Mouse (Mus musculus): ENCODE measurements around the gene Cenpj. TPM values are rescaled to one million over a fixed set of nuclear protein-coding genes. Genes with fewer than 3 reads are reported as not detected.
A peak's percentile ranks its signal among the peaks of the same experiment; 100 is the strongest.

Cenpj gene
- 5.3 and 6.2 TPM in 2 replicates for polyA plus RNA-seq (2015; fragmentation: Nextera tagmentation; extraction: Ambion mirVana)

DNA sequence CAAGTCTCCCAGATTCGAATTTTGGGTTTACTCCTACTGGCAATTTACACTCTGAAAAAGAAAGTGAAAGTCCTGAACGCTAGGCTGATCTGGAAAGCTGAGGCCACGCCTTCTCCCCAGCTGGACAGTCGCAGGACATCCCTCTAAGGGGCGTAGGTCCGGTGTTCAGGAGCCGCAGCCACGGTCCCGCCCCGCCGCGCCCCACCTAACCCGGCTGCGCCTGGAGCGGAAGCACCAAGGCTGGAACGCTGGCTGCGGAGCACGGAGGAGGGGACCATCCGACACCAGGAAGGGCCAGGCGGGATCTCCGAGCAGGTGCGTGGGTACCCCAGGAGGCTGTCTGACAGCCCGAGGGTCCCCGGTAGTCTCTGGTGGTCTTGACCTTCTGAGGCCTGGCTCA is at the start of gene Cenpj, which contains the start of gene Parp4:
Gene Cenpj, minus strand, starts transcription at position 10 of the 400 bp plus-strand sequence.
Gene Parp4, plus strand, starts transcription at position 204 of the 400 bp plus-strand sequence.
- Histone ChIP-seq H3K27ac (ENCODE audit: low read depth, low read length) (no peak within 1 kb of the TSS), H3K4me1 (ENCODE audit: control insufficient read depth, insufficient read depth, low read depth, low read length) (peaks cover 4% of the 10 kb centered on the region), H3K36me3 (ENCODE audit: control insufficient read depth, insufficient read depth, low read length) (no peaks in the 10 kb centered on the region), H3K9me3 (ENCODE audit: control insufficient read depth, low read length) (no peaks in the 10 kb centered on the region), H3K27me3 (replicated peaks; ENCODE audit: control insufficient read depth, insufficient read depth, low read length) (no peaks in the 10 kb centered on the region), H3K4me2 (ENCODE audit: low read length) (peak within 1 kb of the TSS; percentile 54), H3K9ac (ENCODE audit: low read depth, low read length) (peak within 1 kb of the TSS; percentile 41), H3K4me3 (ENCODE audit: low read length) (peak within 1 kb of the TSS; percentile 39)
- ATAC-seq = no peak
- 1% methylated on average over 24 of the region's 24 CpGs for WGBS

DNA sequence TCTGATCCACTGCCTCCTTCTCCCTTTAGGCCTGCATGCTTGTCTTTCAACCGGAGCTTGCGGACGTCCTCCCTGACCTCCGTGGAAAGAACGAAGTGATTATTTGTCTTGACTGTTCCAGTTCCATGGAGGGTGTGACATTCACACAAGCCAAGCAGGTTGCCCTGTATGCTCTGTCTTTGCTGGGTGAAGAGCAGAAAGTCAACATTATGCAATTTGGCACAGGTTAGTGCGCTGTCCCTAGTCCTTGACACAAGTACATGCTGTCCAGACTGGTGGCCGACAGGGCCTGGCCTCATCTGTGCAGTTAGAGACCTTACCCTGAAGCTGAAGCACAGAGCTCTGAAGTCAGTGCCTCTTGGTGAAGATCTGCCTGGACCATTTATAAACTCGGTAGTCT is 45.2 kb upstream of the Cenpj start:
- H3K4me2 ChIP-seq (ENCODE audit: low read length) = no peak overlapping the region
- ATAC-seq = no peak
- H3K36me3 ChIP-seq (ENCODE audit: control insufficient read depth, insufficient read depth, low read length) = no peaks in the 10 kb centered on the region
- WGBS = 82% methylated on average over 8 of the region's 8 CpGs
- H3K27me3 ChIP-seq (replicated peaks; ENCODE audit: control insufficient read depth, insufficient read depth, low read length) = no peaks in the 10 kb centered on the region
- H3K4me3 ChIP-seq (ENCODE audit: low read length) = no peak overlapping the region
- no peak overlapping the region for H3K9ac ChIP-seq (ENCODE audit: low read depth, low read length)
- H3K9me3 ChIP-seq (ENCODE audit: control insufficient read depth, low read length) = no peaks in the 10 kb centered on the region
- H3K27ac ChIP-seq (ENCODE audit: low read depth, low read length) = no peak overlapping the region
- no peaks in the 10 kb centered on the region for H3K4me1 ChIP-seq (ENCODE audit: control insufficient read depth, insufficient read depth, low read depth, low read length)

DNA sequence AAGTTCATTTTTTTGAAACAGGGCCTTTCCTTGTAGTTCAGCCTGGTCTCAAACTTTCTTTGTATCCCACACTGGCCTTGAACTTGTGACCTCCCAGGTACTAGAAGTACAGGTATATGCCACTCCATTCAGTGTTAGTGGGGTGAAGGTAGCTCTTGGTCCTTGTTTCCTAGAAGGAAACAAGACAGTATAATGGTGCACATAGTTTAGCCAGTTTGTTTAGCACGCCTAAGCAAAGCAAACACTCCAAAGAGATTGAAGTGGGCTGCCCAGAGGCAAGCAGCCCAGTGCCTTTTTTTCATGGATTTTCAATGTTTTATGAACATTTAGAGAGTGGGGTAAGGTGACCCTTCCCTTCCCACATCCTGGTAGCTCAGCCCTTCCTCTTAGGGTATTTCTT is 42.2 kb upstream of the Cenpj start:
- Histone ChIP-seq H3K4me2 (ENCODE audit: low read length) (no peak overlapping the region), H3K36me3 (ENCODE audit: control insufficient read depth, insufficient read depth, low read length) (no peaks in the 10 kb centered on the region), H3K9ac (ENCODE audit: low read depth, low read length) (no peak overlapping the region), H3K9me3 (ENCODE audit: control insufficient read depth, low read length) (no peaks in the 10 kb centered on the region), H3K27me3 (replicated peaks; ENCODE audit: control insufficient read depth, insufficient read depth, low read length) (no peaks in the 10 kb centered on the region), H3K4me3 (ENCODE audit: low read length) (no peak overlapping the region), H3K4me1 (ENCODE audit: control insufficient read depth, insufficient read depth, low read depth, low read length) (no peaks in the 10 kb centered on the region), H3K27ac (ENCODE audit: low read depth, low read length) (no peak overlapping the region)
- 96% methylated on average over 1 of the region's 1 CpGs for WGBS
- ATAC-seq = no peak

DNA sequence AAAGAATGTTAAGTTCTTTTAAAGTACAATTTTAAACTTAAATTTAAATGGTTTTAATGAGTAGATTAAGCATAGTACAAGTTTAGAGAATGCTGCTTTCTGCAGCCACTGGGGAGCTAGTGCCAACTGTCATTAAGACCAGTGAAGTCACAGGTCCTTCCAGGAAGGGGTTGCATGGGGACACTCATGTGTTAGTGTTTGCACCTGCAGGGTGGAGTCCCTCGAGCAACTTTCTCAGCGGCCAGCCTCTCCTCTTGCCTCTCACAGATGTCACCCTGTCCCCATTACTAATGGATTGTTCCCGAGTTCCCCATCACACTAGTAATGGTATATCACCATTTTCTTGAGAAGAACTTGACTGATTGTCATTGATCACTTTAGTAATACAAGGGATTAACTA is 38.0 kb upstream of the Cenpj start:
- H3K27ac ChIP-seq (ENCODE audit: low read depth, low read length) = no peak overlapping the region
- no peak for ATAC-seq
- H3K9me3 ChIP-seq (ENCODE audit: control insufficient read depth, low read length) = no peaks in the 10 kb centered on the region
- no peaks in the 10 kb centered on the region for H3K4me1 ChIP-seq (ENCODE audit: control insufficient read depth, insufficient read depth, low read depth, low read length)
- no peaks in the 10 kb centered on the region for H3K27me3 ChIP-seq (replicated peaks; ENCODE audit: control insufficient read depth, insufficient read depth, low read length)
- H3K4me3 ChIP-seq (ENCODE audit: low read length) = no peak overlapping the region
- H3K4me2 ChIP-seq (ENCODE audit: low read length) = no peak overlapping the region
- 88% methylated on average over 3 of the region's 3 CpGs for WGBS
- no peaks in the 10 kb centered on the region for H3K36me3 ChIP-seq (ENCODE audit: control insufficient read depth, insufficient read depth, low read length)
- no peak overlapping the region for H3K9ac ChIP-seq (ENCODE audit: low read depth, low read length)

DNA sequence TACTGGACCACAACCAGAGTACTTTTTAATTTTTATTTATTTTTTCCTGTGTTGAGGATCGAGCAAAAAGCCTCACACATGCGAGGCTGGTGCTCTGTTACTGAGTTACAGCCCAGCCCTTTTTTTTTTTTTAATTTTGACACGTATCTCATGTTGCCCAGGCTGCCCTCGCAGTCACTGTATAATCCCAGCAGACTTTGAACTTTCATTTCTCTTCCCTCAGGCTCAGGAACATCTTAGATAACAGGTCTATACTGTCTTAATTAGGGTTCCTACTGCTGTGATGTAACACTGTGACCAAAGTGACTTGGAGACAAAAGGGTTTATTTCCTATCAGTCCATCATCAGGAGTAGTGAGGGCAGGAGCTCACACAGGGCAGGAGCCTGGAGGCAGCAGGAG is 29.9 kb upstream of the Cenpj start:
- Histone ChIP-seq H3K4me2 (ENCODE audit: low read length) (no peak overlapping the region), H3K4me3 (ENCODE audit: low read length) (no peak overlapping the region), H3K27me3 (replicated peaks; ENCODE audit: control insufficient read depth, insufficient read depth, low read length) (no peaks in the 10 kb centered on the region), H3K36me3 (ENCODE audit: control insufficient read depth, insufficient read depth, low read length) (no peaks in the 10 kb centered on the region), H3K9ac (ENCODE audit: low read depth, low read length) (no peak overlapping the region), H3K27ac (ENCODE audit: low read depth, low read length) (no peak overlapping the region), H3K4me1 (ENCODE audit: control insufficient read depth, insufficient read depth, low read depth, low read length) (no peaks in the 10 kb centered on the region), H3K9me3 (ENCODE audit: control insufficient read depth, low read length) (no peaks in the 10 kb centered on the region)
- WGBS = 81% methylated on average over 4 of the region's 4 CpGs
- ATAC-seq = no peak

DNA sequence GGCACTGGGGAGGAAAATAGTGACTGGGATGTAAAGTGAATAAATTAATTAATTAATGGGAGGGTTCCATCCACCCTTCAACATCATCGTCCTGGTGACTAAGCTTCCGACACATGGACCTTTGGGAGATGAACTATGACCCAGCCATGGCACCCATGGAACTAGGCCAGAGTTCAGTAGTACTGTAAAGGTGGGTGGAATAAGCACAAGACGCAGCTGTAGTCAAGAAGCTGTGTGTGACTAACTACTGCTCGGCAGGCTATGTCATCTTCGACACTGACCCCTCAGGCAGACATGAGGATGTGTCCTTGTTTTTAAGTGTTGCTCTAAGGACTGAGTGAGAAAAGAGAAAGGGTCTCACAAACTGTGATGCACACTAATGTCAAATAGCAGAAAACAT is 29.2 kb upstream of the Cenpj start:
- Histone ChIP-seq H3K27ac (ENCODE audit: low read depth, low read length) (no peak overlapping the region), H3K36me3 (ENCODE audit: control insufficient read depth, insufficient read depth, low read length) (no peaks in the 10 kb centered on the region), H3K4me1 (ENCODE audit: control insufficient read depth, insufficient read depth, low read depth, low read length) (no peaks in the 10 kb centered on the region), H3K4me3 (ENCODE audit: low read length) (no peak overlapping the region), H3K27me3 (replicated peaks; ENCODE audit: control insufficient read depth, insufficient read depth, low read length) (no peaks in the 10 kb centered on the region), H3K4me2 (ENCODE audit: low read length) (no peak overlapping the region), H3K9ac (ENCODE audit: low read depth, low read length) (no peak overlapping the region), H3K9me3 (ENCODE audit: control insufficient read depth, low read length) (no peaks in the 10 kb centered on the region)
- WGBS = 90% methylated on average over 5 of the region's 5 CpGs
- no peak for ATAC-seq

DNA sequence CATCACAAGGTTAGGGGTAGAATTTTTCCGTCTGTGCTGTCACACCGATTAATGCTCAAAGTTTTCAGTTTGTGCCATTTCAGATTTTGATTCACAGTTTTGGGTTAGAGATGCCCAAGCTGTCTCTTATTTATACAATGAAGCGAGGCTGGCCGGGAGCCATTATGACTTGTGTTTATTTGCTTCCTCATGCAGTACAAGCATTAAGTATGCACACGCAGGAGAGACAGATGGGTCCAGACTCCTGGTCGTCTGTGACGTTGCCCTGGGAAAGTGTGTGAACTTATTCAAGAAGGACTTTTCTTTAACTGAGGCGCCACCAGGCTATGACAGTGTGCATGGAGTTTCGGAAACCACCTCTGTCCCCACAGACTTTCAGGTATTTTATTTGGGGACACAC is 26.8 kb upstream of the Cenpj start:
- Histone ChIP-seq H3K4me3 (ENCODE audit: low read length) (no peak overlapping the region), H3K27me3 (replicated peaks; ENCODE audit: control insufficient read depth, insufficient read depth, low read length) (no peaks in the 10 kb centered on the region), H3K4me1 (ENCODE audit: control insufficient read depth, insufficient read depth, low read depth, low read length) (no peaks in the 10 kb centered on the region), H3K27ac (ENCODE audit: low read depth, low read length) (no peak overlapping the region), H3K9me3 (ENCODE audit: control insufficient read depth, low read length) (no peaks in the 10 kb centered on the region), H3K36me3 (ENCODE audit: control insufficient read depth, insufficient read depth, low read length) (no peaks in the 10 kb centered on the region), H3K9ac (ENCODE audit: low read depth, low read length) (no peak overlapping the region), H3K4me2 (ENCODE audit: low read length) (no peak overlapping the region)
- no peak for ATAC-seq
- WGBS = 84% methylated on average over 9 of the region's 9 CpGs

DNA sequence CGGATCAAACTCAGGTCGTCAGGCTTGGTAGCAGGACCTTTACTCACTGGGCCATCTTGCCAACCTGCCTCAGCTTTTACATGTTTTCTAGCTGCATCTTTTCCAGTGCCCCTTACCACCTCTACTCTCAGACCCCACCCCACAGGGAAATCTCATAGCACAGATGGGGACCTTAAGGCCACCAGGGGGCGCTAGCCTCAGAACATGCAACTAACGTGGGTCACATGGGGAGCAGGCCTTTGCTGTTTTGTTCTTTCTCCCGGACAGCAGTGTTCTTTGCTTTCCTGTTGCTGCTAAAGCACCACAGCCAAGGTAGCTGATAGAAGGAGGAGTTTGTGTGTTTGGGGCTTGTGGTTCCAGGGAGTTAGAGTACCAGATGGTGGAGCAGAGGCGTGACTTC is 23.5 kb upstream of the Cenpj start:
- H3K4me1 ChIP-seq (ENCODE audit: control insufficient read depth, insufficient read depth, low read depth, low read length) = no peaks in the 10 kb centered on the region
- 45% methylated on average over 6 of the region's 6 CpGs for WGBS
- ATAC-seq = no peak

DNA sequence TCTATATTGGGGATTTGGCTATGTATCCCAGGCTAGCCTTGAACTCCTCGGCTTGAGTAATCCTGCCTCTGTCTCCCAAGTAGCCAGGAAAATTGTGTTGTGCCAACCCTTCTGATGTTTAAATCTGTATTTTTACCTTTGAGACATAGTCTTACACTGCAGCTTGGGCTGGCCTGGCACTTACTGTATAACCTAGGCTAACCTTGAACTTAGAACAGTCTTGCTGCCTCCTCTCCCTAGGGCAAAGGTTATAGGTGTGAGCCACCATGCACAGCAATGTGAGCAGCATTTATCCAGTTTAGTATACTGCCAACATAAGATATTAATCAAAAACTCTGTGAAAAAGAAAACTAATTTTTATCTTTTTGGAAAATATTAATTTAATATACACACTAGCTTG is 19.6 kb upstream of the Cenpj start:
- Histone ChIP-seq H3K36me3 (ENCODE audit: control insufficient read depth, insufficient read depth, low read length) (no peaks in the 10 kb centered on the region), H3K9ac (ENCODE audit: low read depth, low read length) (no peak overlapping the region), H3K4me1 (ENCODE audit: control insufficient read depth, insufficient read depth, low read depth, low read length) (no peaks in the 10 kb centered on the region), H3K4me3 (ENCODE audit: low read length) (no peak overlapping the region), H3K27ac (ENCODE audit: low read depth, low read length) (no peak overlapping the region), H3K9me3 (ENCODE audit: control insufficient read depth, low read length) (no peaks in the 10 kb centered on the region), H3K27me3 (replicated peaks; ENCODE audit: control insufficient read depth, insufficient read depth, low read length) (no peaks in the 10 kb centered on the region), H3K4me2 (ENCODE audit: low read length) (no peak overlapping the region)
- no peak for ATAC-seq
- 96% methylated on average over 1 of the region's 1 CpGs for WGBS

More for the DNA sequence above, 23.5 kb upstream of the Cenpj start:
- Histone ChIP-seq H3K9ac (ENCODE audit: low read depth, low read length) (no peak overlapping the region), H3K9me3 (ENCODE audit: control insufficient read depth, low read length) (no peaks in the 10 kb centered on the region), H3K4me3 (ENCODE audit: low read length) (no peak overlapping the region), H3K4me2 (ENCODE audit: low read length) (no peak overlapping the region), H3K27me3 (replicated peaks; ENCODE audit: control insufficient read depth, insufficient read depth, low read length) (no peaks in the 10 kb centered on the region), H3K27ac (ENCODE audit: low read depth, low read length) (no peak overlapping the region), H3K36me3 (ENCODE audit: control insufficient read depth, insufficient read depth, low read length) (no peaks in the 10 kb centered on the region)

DNA sequence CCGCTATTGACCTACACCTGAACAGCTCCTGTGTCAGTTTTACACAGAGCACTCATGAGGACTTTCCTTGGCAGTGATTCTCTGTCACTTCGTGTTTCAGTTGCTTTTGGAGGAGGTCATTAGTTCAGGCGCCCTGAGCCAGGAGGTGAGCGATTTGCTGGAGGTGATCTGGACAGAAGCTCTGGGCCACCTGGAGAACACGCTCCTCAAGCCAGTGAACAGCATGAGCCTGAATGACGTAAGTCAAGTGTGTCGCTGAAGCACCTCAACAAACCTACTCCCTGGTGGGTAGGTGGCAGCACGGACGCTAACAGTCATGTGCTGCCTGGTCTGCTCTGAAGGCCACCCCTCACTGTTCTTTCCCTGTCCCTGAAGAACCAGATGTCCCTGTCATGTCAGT is 17.0 kb upstream of the Cenpj start:
- ATAC-seq = no peak
- Histone ChIP-seq H3K4me1 (ENCODE audit: control insufficient read depth, insufficient read depth, low read depth, low read length) (no peaks in the 10 kb centered on the region), H3K4me3 (ENCODE audit: low read length) (no peak overlapping the region), H3K9me3 (ENCODE audit: control insufficient read depth, low read length) (no peaks in the 10 kb centered on the region), H3K36me3 (ENCODE audit: control insufficient read depth, insufficient read depth, low read length) (no peaks in the 10 kb centered on the region), H3K27ac (ENCODE audit: low read depth, low read length) (no peak overlapping the region), H3K9ac (ENCODE audit: low read depth, low read length) (no peak overlapping the region), H3K4me2 (ENCODE audit: low read length) (no peak overlapping the region), H3K27me3 (replicated peaks; ENCODE audit: control insufficient read depth, insufficient read depth, low read length) (no peaks in the 10 kb centered on the region)
- 97% methylated on average over 9 of the region's 9 CpGs for WGBS

Data from hindbrain, embryonic 16.5 days (tissue).